Mouse (Mus musculus): ENCODE data around the gene Elk3. TPM values are rescaled to one million over a fixed set of nuclear protein-coding genes. Genes with fewer than 3 reads are reported as not detected.

The Elk3 gene
- polyA plus RNA-seq, 1 experiment: 8.0 TPM

Other genes starting within 250 kb of the Elk3 start
- gene Cfap54, start 229.5 kb downstream of the Elk3 start, polyA plus RNA-seq (2012; ENCODE audit: insufficient read depth, insufficient read length, missing spikeins): 1.3 and 2.8 TPM in 2 replicates
- gene Cdk17, start 150.3 kb downstream of the Elk3 start, polyA plus RNA-seq (2012; ENCODE audit: insufficient read depth, insufficient read length, missing spikeins): 23.6 and 27.1 TPM in 2 replicates
- 22.9 and 37.5 TPM in 2 replicates for gene Lta4h, start 142.3 kb upstream of the Elk3 start, polyA plus RNA-seq (2012; ENCODE audit: insufficient read depth, insufficient read length, missing spikeins)
- gene Hal, start 177.6 kb upstream of the Elk3 start, polyA plus RNA-seq (2012; ENCODE audit: insufficient read depth, insufficient read length, missing spikeins): not detected in 2 replicates
- not detected in 2 replicates for gene Amdhd1, start 228.9 kb upstream of the Elk3 start, polyA plus RNA-seq (2012; ENCODE audit: insufficient read depth, insufficient read length, missing spikeins)
- gene Ccdc38, start 229.5 kb upstream of the Elk3 start, polyA plus RNA-seq (2012; ENCODE audit: insufficient read depth, insufficient read length, missing spikeins): not detected in 2 replicates